Mouse (Mus musculus) thymus, postnatal 0 days (tissue): ENCODE results near the gene Mrnip. TPM values are rescaled to one million over a fixed set of nuclear protein-coding genes. Genes with fewer than 3 reads are reported as not detected.

Experiments
- DNase-seq: peaks from one replicate; pipeline ENCODE4 v3.0.0-alpha.2; 2015; ENCODE audit warnings: low spot score
- polyA plus RNA-seq: library from polyadenylated mRNA; unstranded; fragments of >200 nt; fragmentation: Nextera tagmentation; extraction: Ambion mirVana; gene quantifications from 2 replicates; pipeline ENCODE4 v1.2.1, GENCODE M21; 2015

Mrnip gene
- polyA plus RNA-seq, 1 experiment from 2014 or later, result 13.1 TPM

GRCm38 (mm10) chr11:50158346-50158745, 15.9 kb upstream of the Mrnip start:
- DNase-seq, result no peak

DNA sequence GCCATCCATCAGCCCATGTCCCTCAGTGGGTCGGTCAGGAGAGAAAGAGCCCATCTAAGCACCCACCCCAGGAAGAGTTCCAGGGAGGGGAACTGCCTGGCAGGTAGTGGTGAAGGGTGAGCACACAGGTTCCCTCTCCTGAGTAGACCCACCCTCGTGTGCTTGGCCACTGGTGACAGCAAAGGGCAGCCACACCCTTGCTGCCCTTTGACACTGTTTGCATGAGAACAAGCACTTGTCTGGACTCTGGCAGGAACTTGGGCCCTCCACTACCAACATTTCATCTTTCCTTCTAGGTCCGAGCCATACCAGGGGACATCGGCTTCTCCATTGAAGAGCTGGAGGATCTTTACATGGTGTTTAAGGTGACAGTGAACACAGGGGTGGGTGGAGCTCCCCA, 14.9 kb upstream of the Mrnip start:
- no peak for DNase-seq

DNA sequence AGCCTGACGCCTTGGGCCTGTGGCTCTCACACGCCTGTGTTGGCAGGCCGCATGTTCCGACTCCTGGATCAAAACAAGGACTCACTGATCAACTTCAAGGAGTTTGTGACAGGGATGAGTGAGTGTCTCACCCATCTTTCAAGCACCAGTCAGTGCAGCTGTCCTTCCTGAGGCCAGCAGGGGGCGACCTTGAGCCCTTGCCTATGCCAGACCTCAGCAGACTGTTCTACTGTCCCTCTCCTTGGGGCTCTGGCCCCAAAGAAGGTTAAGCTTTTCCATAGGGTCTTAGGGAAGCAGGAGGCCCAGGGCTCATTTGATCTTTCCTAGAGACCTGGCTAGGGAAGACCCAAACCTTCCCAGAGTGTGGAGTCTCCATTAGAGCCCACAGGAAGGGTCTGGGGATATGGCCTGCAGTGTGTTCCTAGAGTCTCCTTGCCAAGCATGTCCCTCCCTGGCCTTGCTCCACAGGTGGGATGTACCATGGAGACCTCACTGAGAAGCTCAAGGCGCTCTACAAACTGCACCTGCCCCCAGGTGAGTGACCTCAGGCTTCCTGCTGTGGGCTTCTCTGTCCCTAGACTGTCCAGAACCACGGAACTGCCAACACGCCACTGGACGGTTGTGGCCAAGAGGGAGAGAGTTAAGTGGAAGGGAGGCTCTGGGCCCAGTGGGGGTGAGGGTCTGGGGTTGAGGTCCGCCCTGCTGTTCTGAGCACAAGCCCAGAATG, 12.5 kb upstream of the Mrnip start:
- DNase-seq, result peak; percentile 74

DNA sequence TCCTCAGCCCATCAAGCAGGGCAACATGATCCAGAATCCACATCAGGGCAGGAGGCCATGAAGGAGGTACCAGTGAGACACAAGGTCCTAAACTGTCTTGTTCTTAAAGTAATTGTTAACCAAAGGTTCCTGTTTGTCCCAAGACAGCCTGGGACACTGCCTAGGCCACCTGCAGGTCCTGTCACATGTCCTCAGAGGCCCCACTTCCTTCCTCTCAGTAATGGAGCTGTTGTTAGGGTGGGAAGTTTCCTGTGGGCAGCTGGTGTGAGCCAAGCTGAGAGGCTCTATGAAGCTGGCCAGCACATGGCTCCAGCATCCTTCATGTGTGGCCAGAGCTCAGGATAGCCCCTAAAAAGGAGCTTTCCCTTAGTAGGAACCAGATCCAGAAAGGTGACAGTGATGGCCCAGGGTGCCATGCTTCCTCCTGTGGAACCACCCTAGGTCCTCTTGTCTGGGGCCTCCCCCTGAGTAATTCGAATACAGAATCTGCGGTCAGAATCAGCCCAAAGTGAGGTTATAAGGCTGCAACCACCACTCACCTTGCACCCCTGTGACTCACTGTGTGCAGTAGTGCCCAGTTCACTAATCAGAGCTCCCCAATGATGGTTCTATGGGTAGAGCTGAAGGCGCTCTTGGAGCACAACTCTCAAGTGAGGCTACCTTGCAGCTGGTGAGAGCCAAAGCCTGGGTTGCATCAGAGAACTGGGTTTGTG, 11.8 kb upstream of the Mrnip start:
- DNase-seq, result no peak

- no peak for DNase-seq
Measured at GRCm38 (mm10) chr11:50168352-50168751, 5.9 kb upstream of the Mrnip start.

GRCm38 (mm10) chr11:50174730-50175187, 515 bp downstream of the Mrnip start:
- peak; percentile 96 for DNase-seq

DNA sequence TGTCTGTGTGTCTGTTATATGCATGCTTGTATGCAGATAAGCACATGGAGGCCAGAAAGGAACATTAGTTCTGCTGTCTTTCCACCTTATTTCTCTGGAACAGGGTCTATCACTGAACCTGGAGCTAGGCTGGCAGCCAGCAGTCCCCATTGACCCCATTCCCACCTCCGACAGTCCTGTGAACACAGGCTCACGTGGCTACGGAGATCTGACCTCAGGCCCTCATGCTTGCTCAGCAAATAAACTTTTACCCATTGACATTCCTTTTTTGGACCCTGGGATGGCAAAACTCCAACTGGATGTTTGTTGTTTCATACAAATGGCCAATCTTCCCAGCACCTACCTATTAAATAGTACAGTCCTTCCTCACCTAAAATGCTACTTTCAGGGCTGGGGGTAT, 2.1 kb downstream of the Mrnip start:
- no peak for DNase-seq

DNA sequence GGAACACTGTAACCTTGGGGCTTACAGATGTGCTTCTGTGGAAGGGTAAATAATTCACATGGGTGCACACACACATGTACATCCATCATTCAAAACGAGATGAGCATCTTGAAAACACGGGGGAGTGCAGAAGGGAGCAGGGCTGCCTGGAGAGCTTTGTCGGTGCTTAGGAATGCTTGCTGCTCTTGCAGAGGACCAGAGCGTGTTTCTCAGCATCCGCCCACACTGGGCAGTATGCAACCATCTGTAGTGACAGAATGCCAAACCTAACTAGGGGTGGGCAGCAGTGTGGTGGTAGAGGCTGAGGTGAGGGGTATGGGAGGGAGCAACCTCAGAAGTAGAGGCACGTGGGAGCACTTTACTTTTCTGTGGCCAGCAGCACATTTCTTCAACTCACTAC, 2.9 kb downstream of the Mrnip start:
- no peak for DNase-seq

- DNase-seq, result no peak
Measured at GRCm38 (mm10) chr11:50178532-50179488, 4.6 kb downstream of the Mrnip start.

DNA sequence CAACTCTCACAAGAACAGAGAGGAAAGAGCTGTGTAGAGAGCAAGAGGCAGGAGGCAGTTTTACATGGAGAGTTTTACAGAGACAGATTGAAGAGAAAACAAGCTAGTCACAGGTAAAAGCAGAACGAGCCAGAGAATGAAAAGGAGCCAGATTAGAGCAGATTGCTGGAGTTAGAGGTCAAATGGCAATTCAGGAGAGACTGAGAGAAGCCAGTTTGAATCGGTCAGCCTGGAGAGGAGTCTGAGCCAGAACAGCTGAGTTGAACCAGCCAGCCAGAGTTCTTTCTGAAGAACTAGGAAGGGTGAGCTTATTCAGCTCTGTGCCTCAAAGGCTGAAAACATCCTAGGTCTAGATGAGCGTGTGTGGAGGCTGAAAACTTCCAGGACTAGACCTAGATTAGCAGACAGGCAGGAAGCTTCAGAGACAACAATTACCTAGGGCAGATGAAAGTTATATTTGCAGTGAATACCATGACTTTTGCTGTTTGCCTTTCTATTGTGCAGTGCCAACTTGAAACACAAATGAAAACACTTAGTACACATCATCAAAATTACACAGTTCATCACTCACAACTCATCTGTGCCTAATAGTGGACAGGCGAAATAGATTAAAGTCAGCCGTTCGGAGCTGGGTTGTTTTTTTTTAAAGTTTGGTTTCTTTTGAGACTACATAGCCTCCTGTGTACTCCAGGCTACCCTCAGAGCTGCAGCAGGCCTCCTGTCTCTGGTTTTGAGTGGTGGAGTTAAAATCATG, 6.4 kb downstream of the Mrnip start:
- DNase-seq, result no peak

- DNase-seq, result no peak
Measured at GRCm38 (mm10) chr11:50182702-50183101, 8.5 kb downstream of the Mrnip start.

DNA sequence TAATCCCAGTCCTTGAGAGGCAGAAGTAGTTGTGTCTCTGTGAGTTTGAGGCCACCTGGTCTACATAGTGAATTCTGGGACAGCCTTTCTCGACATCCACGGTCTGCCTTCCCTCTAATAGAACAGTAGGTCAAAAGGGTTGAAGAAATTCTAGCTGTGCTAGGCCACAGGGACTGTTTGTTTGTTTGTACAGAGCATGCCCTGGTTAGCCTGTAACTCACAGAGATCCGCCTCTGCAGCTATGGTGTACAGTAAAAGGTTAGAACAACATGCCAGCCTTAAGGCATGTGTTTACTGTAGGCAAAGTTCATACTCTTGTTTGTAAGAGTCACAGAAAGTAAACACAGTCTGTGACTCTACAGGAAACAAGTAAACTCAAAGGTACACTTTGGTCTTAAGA, 10.5 kb downstream of the Mrnip start:
- no peak for DNase-seq

GRCm38 (mm10) chr11:50188682-50189081, 14.4 kb downstream of the Mrnip start:
- no peak for DNase-seq

- DNase-seq, result no peak
Measured at GRCm38 (mm10) chr11:50190362-50190761, 16.1 kb downstream of the Mrnip start.

- no peak for DNase-seq
Measured at GRCm38 (mm10) chr11:50192278-50192677, 18.0 kb downstream of the Mrnip start.

- DNase-seq, result no peak
Measured at GRCm38 (mm10) chr11:50194070-50194469, 19.8 kb downstream of the Mrnip start.

DNA sequence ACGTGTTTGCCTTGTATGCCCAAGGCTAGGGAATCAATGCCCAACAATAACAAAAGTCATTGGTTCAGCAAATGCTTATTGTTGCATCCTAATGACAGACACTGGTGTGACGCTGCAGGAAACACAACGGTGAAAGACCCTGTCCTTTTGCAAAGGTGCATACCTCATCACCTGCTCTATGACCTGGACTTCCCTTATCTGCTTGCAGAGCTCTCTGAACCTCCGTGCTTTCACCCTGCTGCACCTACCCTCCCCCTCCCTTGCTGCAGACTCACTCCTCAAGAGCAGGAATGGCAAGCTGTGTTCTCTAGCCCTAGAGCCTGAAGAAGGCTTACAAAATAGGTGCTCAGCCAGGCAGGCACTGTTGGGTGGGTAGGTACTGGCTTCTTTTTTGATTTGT, 20.5 kb downstream of the Mrnip start:
- no peak for DNase-seq

- DNase-seq, result no peak
Measured at GRCm38 (mm10) chr11:50197500-50197899, 23.3 kb downstream of the Mrnip start.

DNA sequence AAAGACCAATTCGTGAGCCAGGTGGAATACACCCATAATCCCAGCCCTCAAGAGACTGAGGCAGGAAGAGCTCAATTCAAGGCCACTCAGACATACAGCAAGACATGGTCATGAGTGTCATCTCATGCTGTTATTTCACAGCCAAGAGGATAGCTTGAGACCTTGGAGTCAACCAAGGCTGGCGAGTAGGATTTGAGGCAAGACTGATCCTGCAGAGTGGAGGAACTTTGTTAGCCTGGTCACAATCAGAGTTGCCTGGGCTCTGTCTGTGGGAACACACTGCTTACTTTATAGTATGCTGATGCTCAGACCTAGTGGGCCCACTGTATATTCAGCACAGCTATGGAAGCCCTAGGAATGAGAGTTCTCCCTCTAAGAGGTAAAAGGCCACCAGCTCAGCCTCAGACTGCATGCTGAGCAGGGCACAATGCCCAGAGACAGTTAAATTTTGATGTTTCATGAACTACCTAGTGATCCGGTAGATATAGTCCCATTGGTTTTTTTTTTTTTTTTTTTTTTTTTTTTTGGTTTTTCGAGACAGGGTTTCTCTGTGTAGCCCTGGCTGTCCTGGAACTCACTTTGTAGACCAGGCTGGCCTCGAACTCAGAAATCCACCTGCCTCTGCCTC, 24.1 kb downstream of the Mrnip start:
- DNase-seq, result no peak

DNA sequence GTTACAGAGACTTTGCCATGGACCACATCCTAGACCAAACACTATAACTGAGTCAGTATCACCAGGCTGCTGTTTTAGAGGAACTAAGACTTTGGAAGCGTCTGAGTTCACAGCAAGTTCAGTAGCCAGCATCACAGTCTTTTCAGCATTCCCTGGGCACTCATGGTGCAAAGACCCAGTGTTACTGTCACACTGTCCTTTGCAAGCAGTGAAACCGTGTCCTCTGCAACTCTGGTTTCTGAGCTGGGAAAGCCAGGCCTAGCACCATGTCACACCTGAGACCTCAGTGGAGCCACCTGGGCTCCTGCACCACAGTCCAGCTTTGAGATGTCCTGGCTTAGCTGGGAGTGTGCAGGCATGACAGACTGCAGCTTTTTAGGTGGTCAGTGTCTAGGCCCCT, 24.7 kb downstream of the Mrnip start:
- no peak for DNase-seq

GRCm38 (mm10) chr11:50200613-50201012, 26.4 kb downstream of the Mrnip start:
- DNase-seq, result no peak
